Mouse (Mus musculus) c-Kit-positive CD71-positive TER-119-positive erythroid progenitor cells, embryonic 14.5 days (primary cell): ENCODE data around the gene Phf19.
A peak's percentile ranks its signal among the peaks of the same experiment; 100 is the strongest.

Experiments used
- DNase-seq: peaks from one replicate; pipeline ENCODE4 v3.0.0-alpha.2; 2013; ENCODE audit warnings: low spot score

The Phf19 gene

GRCm38 (mm10) chr2:34913218-34914068 is at the start of gene Phf19:
Gene Phf19 (minus strand): TSS chr2:34914026.
- DNase-seq: peak; percentile 58

GRCm38 (mm10) chr2:34963371-34963956 is 49.6 kb upstream of the Phf19 start:
- no peak for DNase-seq

- no peak for DNase-seq
Observed at GRCm38 (mm10) chr2:34962893-34963292, 49.1 kb upstream of the Phf19 start.

- DNase-seq: no peak
Observed at GRCm38 (mm10) chr2:34962211-34962610, 48.4 kb upstream of the Phf19 start.

GRCm38 (mm10) chr2:34961481-34962036 is 47.7 kb upstream of the Phf19 start, which contains the start of gene Traf1:
Gene Traf1 (minus strand): TSS chr2:34961772.
- no peak for DNase-seq

GRCm38 (mm10) chr2:34960966-34961365 is 47.1 kb upstream of the Phf19 start:
- no peak for DNase-seq

GRCm38 (mm10) chr2:34960466-34960865 is 46.6 kb upstream of the Phf19 start:
- no peak for DNase-seq

- DNase-seq: no peak
Observed at GRCm38 (mm10) chr2:34958582-34958981, 44.8 kb upstream of the Phf19 start.

- DNase-seq: no peak
Observed at GRCm38 (mm10) chr2:34958036-34958435, 44.2 kb upstream of the Phf19 start.

- no peak for DNase-seq
Observed at GRCm38 (mm10) chr2:34957405-34957804, 43.6 kb upstream of the Phf19 start.

- DNase-seq: no peak
Observed at GRCm38 (mm10) chr2:34956941-34957340, 43.1 kb upstream of the Phf19 start.

GRCm38 (mm10) chr2:34954344-34954743 is 40.5 kb upstream of the Phf19 start:
- no peak for DNase-seq

- no peak for DNase-seq
Observed at GRCm38 (mm10) chr2:34953547-34954116, 39.8 kb upstream of the Phf19 start.

- no peak for DNase-seq
Observed at GRCm38 (mm10) chr2:34953018-34953417, 39.2 kb upstream of the Phf19 start.

- DNase-seq: no peak
Observed at GRCm38 (mm10) chr2:34951469-34951868, 37.6 kb upstream of the Phf19 start.

- peak; percentile 15 for DNase-seq
Observed at GRCm38 (mm10) chr2:34948622-34949021, 34.8 kb upstream of the Phf19 start.

- DNase-seq: no peak
Observed at GRCm38 (mm10) chr2:34946046-34946445, 32.2 kb upstream of the Phf19 start.

GRCm38 (mm10) chr2:34945580-34945979 is 31.8 kb upstream of the Phf19 start:
- DNase-seq: no peak

GRCm38 (mm10) chr2:34944761-34945160 is 30.9 kb upstream of the Phf19 start:
- DNase-seq: peak; percentile 14

- no peak for DNase-seq
Observed at GRCm38 (mm10) chr2:34943556-34944120, 29.8 kb upstream of the Phf19 start.

- DNase-seq: no peak
Observed at GRCm38 (mm10) chr2:34941061-34941675, 27.3 kb upstream of the Phf19 start.

GRCm38 (mm10) chr2:34940246-34940645 is 26.4 kb upstream of the Phf19 start:
- no peak for DNase-seq
